Mouse (Mus musculus): ENCODE data around the gene B4galt7. TPM values are rescaled to one million over a fixed set of nuclear protein-coding genes. Genes with fewer than 3 reads are reported as not detected.
A peak's percentile ranks its signal among the peaks of the same experiment; 100 is the strongest.
"Not testable (repeated sequence)": the region's sequence is repeated elsewhere in the genome, so short reads cannot be mapped to it uniquely, and the experiment has no call there.

B4galt7 gene
- total and polyA plus RNA-seq, 3 experiments: 15.0 to 19.9 TPM; not detected in 1

- peak; percentile 66 for TF ChIP-seq MXI1 (IDR thresholded peaks at IDR 0.05; ENCODE audit: low read depth, low read length)
- TF ChIP-seq CHD1 (IDR thresholded peaks at IDR 0.05; ENCODE audit: low read depth, low read length): 0 out of 2 replicates have a peak, but pooled peaks have one; percentile 38
- no peak for TF ChIP-seq MEF2A (IDR thresholded peaks at IDR 0.05; ENCODE audit: extremely low read depth, insufficient replicate concordance, low read depth, low read length, poor library complexity, severe bottlenecking)
- DNase-seq (ENCODE audit: low read depth, low spot score): peak; percentile 49
- H3K36me3 ChIP-seq (ENCODE audit: control insufficient read depth in 1 of 2, insufficient read depth in 2 of 2, low read length in 2 of 2): peaks cover 11 to 16% of the 10 kb centered on the region in 2 experiments
Observed at GRCm38 (mm10) chr13:55635146-55635571, 35.5 kb downstream of the B4galt7 start.

GRCm38 (mm10) chr13:55636185-55636983, 36.7 kb downstream of the B4galt7 start:
- Histone ChIP-seq H3K4me3 (ENCODE audit: control insufficient read depth in 1 of 2, insufficient read depth in 1 of 2, low read depth in 2 of 2, low read length in 2 of 2) (no peak overlapping the region; a peak in 1 of 4 replicates), H3K27ac (ENCODE audit: control insufficient read depth, low read depth, low read length) (no peak overlapping the region), H3K79me2 (ENCODE audit: control insufficient read depth, insufficient read depth, low read length, poor library complexity) (peaks cover 31% of the 10 kb centered on the region), H3K27me3 (ENCODE audit: control insufficient read depth in 1 of 2, insufficient read depth in 2 of 2, low read length in 2 of 2) (no peaks in the 10 kb centered on the region), H3K36me3 (ENCODE audit: control insufficient read depth in 1 of 2, insufficient read depth in 2 of 2, low read length in 2 of 2) (peaks cover 11 to 21% of the 10 kb centered on the region in 2 experiments), H3K4me1 (ENCODE audit: control insufficient read depth in 1 of 2, insufficient read depth in 2 of 2, low read length in 2 of 2) (peaks cover 0 to 6% of the 10 kb centered on the region in 2 experiments; a peak in 2 of 4 replicates), H3K9me3 (replicated peaks; ENCODE audit: insufficient read depth, low read length) (no peaks in the 10 kb centered on the region), H3K9ac (ENCODE audit: control insufficient read depth, low read depth, low read length, poor library complexity, severe bottlenecking) (peak overlapping the region; percentile 16; the same call in 1 of the 2 replicates)
- peak; percentile 49; the same call in 1 of the 2 replicates for TF ChIP-seq GATA1 (IDR thresholded peaks at IDR 0.05; ENCODE audit: low read depth, low read length)
- no peak for TF ChIP-seq MXI1 (IDR thresholded peaks at IDR 0.05; ENCODE audit: low read depth, low read length)
- TF ChIP-seq SMC3 (IDR thresholded peaks at IDR 0.05; ENCODE audit: low read depth, low read length): no peak
- no peak for TF ChIP-seq E2F4 (IDR thresholded peaks at IDR 0.05; ENCODE audit: borderline replicate concordance, low read depth, low read length)
- no peak for TF ChIP-seq TAL1 (IDR thresholded peaks at IDR 0.05; ENCODE audit: low read length)
- no peak for DNase-seq (ENCODE audit: low read depth, low spot score)

More at GRCm38 (mm10) chr13:55635146-55635571, 35.5 kb downstream of the B4galt7 start:
- peak overlapping the region; percentile 95 to 97 for H3K4me3 ChIP-seq (ENCODE audit: control insufficient read depth in 1 of 2, insufficient read depth in 1 of 2, low read depth in 2 of 2, low read length in 2 of 2)
- H3K9me3 ChIP-seq (replicated peaks; ENCODE audit: insufficient read depth, low read length): no peaks in the 10 kb centered on the region
- peaks cover 24% of the 10 kb centered on the region for H3K79me2 ChIP-seq (ENCODE audit: control insufficient read depth, insufficient read depth, low read length, poor library complexity)
- peak overlapping the region; percentile 95 for H3K9ac ChIP-seq (ENCODE audit: control insufficient read depth, low read depth, low read length, poor library complexity, severe bottlenecking)
- H3K4me1 ChIP-seq (ENCODE audit: control insufficient read depth in 1 of 2, insufficient read depth in 2 of 2, low read length in 2 of 2): peaks cover 0 to 6% of the 10 kb centered on the region in 2 experiments; a peak in 2 of 4 replicates
- H3K27me3 ChIP-seq (ENCODE audit: control insufficient read depth in 1 of 2, insufficient read depth in 2 of 2, low read length in 2 of 2): no peaks in the 10 kb centered on the region
- peak overlapping the region; percentile 49 for H3K27ac ChIP-seq (ENCODE audit: control insufficient read depth, low read depth, low read length)

- TF ChIP-seq SMC3 (IDR thresholded peaks at IDR 0.05; ENCODE audit: low read depth, low read length) (peak; percentile 63), RAD21 (IDR thresholded peaks at IDR 0.05; ENCODE audit: low read depth, low read length) (peak; percentile 53), ZC3H11A (IDR thresholded peaks at IDR 0.05; ENCODE audit: low read depth, low read length) (peak; percentile 34; the same call in 1 of the 2 replicates), CTCF (IDR thresholded peaks at IDR 0.05 in 2 of 3, conservative IDR thresholded peaks at IDR 0.05 in 1 of 3; ENCODE audit: control insufficient read depth in 1 of 3, insufficient read depth in 1 of 3, low read depth in 2 of 3, low read length in 3 of 3, poor library complexity in 1 of 3, severe bottlenecking in 1 of 3) (peak; percentile 80 to 86 (median 84)), ZNF384 (IDR thresholded peaks at IDR 0.05; ENCODE audit: low read depth, low read length) (peak; percentile 75)
- Histone ChIP-seq H3K36me3 (ENCODE audit: control insufficient read depth in 1 of 2, insufficient read depth in 2 of 2, low read length in 2 of 2) (peaks cover 11 to 29% of the 10 kb centered on the region in 2 experiments), H3K79me2 (ENCODE audit: control insufficient read depth, insufficient read depth, low read length, poor library complexity) (peaks cover 34% of the 10 kb centered on the region)
- H3K4me1 ChIP-seq (ENCODE audit: control insufficient read depth in 1 of 2, insufficient read depth in 2 of 2, low read length in 2 of 2); H3K9me3 ChIP-seq (replicated peaks; ENCODE audit: insufficient read depth, low read length); H3K27ac ChIP-seq (ENCODE audit: control insufficient read depth, low read depth, low read length); H3K27me3 ChIP-seq (ENCODE audit: control insufficient read depth in 1 of 2, insufficient read depth in 2 of 2, low read length in 2 of 2); H3K4me3 ChIP-seq (ENCODE audit: control insufficient read depth in 1 of 2, insufficient read depth in 1 of 2, low read depth in 2 of 2, low read length in 2 of 2); H3K9ac ChIP-seq (ENCODE audit: control insufficient read depth, low read depth, low read length, poor library complexity, severe bottlenecking): not testable (repeated sequence)
- DNase-seq (ENCODE audit: low read depth, low spot score): peak; percentile 78
Observed at GRCm38 (mm10) chr13:55640480-55640879, 40.8 kb downstream of the B4galt7 start.

Data from MEL (cell line).